Mouse (Mus musculus): ENCODE data around the gene Glis3.

DNA sequence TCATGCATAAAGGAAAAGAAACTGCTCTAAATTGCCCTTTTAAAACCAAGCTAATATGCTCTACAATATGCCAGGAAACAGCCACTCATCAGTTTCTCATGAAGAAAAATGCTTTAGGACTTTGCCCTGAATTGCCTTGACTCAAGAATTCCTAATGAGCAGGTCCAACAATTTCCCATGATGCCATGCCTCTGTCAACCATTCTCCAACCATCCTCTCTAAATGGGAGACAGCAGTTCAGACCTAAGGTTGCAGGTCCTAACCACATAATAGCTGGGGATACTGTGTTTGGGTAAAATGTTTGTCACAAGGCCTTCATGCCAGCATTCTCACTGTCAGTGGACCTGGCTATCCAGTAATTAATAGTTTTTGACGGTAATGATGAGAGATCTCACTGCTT is 313.1 kb downstream of the Glis3 start:
- no peak for TF ChIP-seq CTCF (IDR thresholded peaks at IDR 0.05; ENCODE audit: insufficient read depth, low read length)
- TF ChIP-seq POLR2A (IDR thresholded peaks at IDR 0.05; ENCODE audit: borderline replicate concordance, extremely low read depth, low read depth, low read length): no peak

Measured in lung, adult 2 months (tissue).